Mouse (Mus musculus) urinary bladder, postnatal 4 days (tissue): ENCODE results near the gene Kif5a.

Experiments used
- DNase-seq, 2 experiments: peaks; one replicate each; pipeline ENCODE4 v3.0.0; 2021 to 2022; ENCODE audit warnings: low spot score in 2 of 2

Kif5a gene

DNA sequence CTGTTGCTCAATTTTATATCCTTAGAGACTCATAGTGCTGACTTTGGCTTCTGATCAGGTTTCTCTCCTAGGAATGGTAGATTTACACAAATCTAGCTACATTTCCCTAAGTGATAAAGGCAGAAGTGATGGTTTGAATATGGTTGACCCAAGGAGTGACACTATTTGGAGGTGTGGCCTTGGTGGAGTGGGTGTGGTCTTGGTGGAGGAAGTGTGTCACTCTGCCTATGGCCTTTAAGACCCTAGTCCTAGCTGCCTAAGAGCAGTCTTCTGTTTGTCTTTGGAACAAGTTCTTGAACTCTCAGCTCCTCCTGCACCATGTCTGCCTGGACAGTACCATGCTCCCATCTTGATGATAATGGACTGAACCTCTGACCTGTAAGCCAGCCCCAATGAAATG is 46.0 kb downstream of the Kif5a start:
- no peak for DNase-seq

DNA sequence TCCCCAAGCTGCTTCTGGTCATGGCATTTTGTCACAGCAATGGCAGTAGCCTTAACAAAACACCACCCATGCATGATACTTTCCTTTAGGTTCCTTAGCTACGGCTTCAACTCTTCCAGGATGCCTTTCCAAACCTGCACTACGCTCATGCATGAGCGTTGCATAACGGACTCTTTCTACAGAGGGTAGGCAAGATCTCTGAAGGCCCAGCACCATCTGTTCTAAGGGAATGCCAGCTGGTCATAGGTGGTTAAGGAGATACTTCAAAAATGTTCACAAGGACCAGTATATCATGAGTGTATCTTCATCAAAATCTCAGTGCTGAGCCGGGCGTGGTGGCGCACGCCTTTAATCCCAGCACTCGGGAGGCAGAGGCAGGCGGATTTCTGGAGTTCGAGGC is 46.7 kb downstream of the Kif5a start:
- DNase-seq = no peak

DNA sequence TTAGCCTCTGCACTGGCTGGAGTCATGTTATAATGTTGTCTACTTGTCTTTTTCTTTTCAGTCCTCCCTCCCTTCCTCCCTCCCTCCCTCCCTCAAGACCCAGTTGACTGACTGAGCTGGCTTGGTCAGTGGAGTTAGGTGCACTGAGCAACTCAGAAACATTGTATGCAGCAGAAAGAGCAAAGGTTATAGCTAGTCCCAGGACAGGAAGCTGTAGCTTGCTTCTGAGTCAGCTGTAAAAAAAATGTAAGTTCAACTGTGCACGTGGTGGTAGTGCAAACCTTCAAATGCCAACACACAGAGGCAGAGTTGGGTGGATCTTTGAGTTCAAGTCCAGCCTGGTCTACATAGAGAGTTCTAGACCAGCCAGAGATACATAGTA is 48.7 kb downstream of the Kif5a start:
- no peak for DNase-seq

GRCm38 (mm10) chr10:127213704-127214421 is 49.3 kb downstream of the Kif5a start:
- DNase-seq = no peak

GRCm38 (mm10) chr10:127213272-127213671 is 49.9 kb downstream of the Kif5a start:
- DNase-seq = no peak

GRCm38 (mm10) chr10:127211414-127211854 is 51.7 kb downstream of the Kif5a start, which contains the start of gene Pip4k2c:
Gene Pip4k2c, minus strand, starts transcription at chr10:127211585.
- peak; percentile 90 to 91 for DNase-seq

DNA sequence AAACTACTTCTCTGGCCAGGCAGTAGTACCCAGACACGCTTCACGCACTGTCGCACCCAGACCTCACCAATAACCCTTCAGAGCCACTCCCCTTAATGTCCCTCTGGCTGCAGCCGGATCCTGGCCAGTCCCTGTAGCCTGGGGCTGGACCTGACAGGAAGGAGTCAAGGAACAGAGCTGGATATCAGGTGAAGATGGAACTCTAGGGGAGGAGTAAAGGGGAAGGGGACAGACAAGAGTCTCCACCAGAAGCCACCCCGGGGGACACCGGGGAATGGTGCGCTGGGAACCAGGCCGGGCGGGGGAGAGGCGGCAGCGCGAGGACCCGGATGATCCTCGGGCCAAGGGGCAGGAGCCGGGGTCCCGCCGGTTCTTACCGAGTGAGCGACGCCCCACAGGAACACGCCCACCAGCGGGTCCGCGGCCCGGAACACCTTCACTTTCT is 52.2 kb downstream of the Kif5a start:
- DNase-seq = no peak

DNA sequence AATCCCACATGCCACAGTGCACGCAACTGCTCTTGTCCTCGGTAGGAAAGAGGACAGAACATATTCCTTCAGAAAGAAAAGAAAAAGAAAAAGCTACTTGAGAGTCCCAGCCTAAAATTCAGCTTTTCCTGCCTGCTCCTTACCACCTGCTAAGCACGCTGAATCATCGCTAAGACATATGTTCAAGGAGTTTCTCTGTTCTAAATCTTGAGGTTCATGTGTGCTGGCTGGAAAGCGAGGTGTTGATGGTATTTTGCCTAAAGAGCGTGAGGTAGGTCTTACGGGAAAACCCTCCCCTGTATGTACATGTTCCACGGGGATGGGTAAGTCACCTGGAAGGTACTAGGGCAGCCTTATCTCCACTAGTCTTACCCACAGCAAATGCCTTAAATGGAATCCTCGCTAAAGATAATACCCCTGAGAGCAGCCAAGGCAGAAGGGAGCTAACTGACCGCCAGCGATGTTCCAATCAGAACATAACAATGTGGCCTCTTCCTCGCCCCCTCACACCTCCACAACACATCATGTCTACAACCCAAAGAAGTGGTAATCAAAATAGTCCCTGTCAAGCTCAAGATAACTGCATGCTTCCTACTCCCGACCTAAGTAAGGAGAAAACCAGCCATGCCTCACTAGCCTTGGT is 53.1 kb downstream of the Kif5a start:
- no peak for DNase-seq

DNA sequence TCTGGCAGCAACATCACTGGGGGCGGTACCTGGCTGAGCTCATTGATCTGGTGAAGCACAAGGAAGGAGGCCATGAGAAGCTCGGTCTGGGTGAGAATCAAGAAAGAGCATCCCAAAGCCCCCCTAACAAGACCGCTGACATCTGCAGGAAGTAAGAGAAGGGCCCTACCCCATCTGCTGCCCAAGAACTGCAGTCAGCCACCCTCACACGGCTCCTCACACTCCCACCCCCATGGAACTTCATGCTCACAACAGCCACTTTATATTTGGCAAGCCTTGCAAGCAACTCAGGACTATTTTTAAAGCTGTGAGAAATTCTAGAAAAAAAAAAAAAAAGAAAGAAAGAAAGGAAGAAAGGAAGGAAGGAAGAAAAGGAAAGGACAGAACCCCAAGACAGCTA is 54.2 kb downstream of the Kif5a start:
- no peak for DNase-seq

DNA sequence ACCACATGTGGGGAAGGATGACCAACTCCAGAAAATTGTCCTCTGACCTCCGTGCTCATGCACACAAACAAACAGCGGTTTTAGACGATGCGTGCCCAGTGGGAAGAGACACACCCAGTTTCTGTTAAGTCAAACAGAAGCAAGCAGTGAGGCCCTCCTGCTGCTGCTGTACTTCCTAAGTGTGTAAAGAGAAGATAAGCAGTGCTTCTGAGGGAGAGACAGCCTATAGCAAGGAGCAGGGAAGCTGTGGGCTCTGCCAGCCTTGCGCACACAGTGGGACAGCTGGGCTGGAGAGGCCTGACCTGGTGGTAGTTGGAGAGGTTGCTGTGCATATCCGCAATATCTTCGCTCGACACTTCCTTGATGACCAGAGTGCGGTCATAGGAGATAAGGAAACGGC is 57.8 kb downstream of the Kif5a start:
- no peak for DNase-seq

DNA sequence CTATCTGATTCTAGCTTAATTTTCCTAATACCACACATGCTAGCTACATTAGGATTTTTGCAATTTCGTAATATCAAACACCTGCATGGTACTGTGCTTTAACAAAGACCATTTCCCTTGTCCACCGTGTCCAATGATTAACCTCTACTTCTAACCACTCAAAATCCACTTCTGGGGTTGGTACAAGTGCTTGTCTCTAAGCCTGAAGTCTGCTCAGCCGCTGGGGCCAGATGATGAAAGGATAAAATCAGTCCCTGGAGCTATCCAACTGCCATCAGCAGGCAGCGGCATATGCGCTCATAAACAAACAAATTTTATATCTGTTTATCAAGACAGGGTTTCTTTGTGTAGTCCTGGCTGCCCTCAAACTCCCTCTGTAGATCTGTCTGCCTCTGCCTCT is 58.6 kb downstream of the Kif5a start:
- DNase-seq = no peak

DNA sequence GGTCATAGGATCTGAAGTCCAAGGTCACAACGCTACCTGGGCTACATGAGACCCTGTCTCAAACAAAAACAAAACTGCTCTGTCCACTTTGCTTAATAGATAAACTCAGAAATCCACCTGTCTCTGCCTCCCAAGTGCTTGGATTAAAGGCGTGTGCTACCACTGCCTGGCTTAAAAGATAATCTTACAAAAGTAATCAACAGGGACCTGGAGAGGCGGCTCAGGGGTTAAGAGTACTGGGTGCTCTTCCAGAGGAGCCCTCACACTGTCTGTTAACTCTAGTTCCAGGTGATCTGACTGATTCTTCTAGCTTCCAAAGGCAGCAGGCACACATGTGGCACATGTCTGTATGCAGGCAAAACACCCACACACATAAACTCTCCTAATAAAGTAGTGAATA is 60.0 kb downstream of the Kif5a start:
- DNase-seq = no peak

DNA sequence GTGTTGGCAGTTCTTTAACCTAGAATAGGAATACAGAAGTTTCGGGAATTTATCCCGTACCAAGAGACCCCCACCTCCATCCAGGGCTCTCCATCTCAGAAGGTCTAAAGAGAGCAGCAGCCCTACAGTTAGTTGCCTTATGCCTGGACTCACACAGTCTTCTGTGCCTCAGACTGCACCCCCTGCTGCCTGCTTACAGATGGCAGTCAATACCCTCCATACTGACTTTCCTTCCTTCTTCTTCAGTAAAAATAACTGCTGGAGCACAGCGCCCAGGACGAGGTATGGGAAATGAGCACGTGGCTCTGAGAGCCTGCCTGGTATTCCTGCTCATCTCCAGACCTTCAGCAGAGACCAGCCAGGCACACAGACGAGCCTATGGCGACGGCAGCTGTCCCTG is 62.9 kb downstream of the Kif5a start:
- no peak for DNase-seq

GRCm38 (mm10) chr10:127199474-127199873 is 63.7 kb downstream of the Kif5a start:
- no peak for DNase-seq

GRCm38 (mm10) chr10:127199068-127199467 is 64.1 kb downstream of the Kif5a start:
- no peak for DNase-seq

DNA sequence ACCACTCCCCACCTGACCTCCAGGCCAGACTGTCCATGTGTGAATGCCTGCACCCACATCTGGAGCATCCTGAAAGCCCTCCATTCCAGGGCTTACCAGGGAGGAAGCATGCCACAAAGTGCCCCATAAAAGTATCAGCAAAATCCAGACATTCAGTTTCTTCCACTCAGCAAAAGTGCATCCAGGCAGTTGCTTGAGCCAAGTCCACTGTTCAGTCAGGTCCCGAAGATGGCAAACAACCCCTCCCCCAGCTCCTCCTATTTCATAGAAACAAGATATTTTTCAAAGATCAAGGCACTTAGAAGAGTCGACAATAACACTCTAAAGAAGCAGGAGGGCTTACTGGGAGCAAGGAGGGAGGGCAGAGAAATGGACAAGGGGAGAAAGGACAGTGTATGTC is 64.7 kb downstream of the Kif5a start:
- no peak for DNase-seq

DNA sequence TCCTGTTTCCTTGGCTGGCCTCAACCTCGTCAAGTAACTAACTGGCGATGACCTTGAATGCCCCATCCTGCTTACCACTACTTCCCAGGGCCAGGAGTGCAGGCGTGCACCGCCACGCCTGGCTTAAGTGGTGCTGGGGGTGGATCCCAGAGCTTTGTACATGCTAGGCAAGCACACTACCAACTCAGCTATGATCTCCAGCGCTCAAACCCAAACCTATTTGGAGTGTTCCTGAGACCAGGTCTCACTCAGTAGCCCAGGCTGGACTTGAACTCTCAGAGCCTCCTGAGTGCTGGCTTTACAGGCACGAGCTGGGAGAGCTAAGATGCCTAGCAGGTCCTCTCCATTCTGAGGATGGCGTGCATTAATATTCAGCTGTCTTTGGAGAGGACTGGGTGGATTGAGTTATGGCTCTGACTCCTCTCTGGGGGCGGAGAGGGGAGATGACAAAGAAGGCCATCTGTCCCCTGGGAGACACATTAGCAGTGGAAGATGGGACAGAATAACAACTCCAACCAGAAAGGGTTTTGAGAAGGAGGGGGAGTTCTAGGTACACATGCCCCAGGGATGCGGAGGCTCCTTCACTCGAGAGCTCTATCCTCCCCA is 65.5 kb downstream of the Kif5a start:
- no peak for DNase-seq

DNA sequence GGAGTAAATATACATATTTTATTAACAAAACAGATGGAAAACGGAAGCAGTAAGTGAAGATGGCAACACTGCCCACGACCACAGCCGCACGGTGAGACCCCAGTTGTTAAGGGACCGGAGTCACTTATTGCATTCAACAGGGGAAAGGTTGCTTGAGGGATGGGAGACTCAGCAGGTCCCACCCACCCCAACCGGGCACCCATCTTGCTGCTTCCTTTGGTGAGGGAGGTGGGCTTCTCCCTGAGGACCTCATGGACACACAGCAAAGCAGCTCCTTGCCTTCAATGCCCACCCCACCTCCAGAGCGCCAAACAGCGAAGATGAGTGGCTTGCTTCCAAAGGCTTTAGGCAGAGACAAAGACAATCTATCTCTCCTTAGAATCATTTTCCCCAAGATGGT is 66.0 kb downstream of the Kif5a start:
- DNase-seq = no peak

GRCm38 (mm10) chr10:127196392-127196791 is 66.8 kb downstream of the Kif5a start:
- DNase-seq = peak in 1 of 2 experiments; percentile 74

GRCm38 (mm10) chr10:127195328-127196129 is 67.6 kb downstream of the Kif5a start, which contains the start of gene Dtx3:
Gene Dtx3, minus strand, starts transcription at chr10:127195728.
- no peak for DNase-seq

DNA sequence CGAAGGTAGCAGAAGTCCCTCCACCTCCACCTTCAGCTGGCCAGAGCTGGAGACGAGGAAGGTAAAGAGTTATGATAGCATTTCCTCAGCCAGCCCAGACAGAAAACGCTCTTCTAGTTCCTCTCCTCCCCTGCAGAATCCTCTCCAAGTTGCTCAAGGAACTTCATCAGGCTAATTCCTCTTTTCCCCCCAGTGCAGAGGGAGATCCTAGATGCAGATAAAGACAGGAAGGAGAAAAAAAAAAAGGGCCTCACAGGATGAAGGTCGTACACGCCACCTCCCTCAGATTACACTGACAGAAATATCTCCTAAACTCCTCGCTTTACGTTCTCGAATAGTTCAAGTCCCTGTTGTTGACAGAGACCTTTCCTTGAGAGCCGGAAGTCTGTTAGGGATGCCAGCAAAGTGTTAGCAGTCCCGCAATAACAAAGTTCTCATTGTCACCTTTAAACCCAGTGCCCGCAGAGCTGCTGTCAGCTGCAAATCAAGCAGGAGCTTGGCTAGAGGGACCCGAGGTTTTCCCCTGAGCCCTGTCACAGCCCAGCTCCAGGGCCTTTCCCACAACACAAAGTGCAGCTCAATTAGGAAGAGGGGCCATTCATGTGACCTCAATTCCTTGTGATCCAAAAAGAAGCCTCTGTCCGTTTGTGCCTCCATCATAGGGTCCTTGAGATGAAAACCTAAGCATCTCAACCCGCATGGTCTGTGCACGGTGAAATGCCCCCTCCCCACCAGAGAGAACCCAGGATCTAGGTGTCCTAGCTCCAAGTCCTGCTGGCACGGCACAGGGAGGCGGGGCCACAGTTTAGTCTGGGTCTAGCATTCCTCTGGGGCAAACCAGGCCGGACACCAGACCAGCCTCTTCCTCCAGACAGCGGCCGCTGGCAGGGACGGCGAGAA is 68.5 kb downstream of the Kif5a start:
- DNase-seq = peak in 1 of 2 experiments; percentile 63
